Mouse (Mus musculus) cerebellum, adult 8-10 months (tissue): ENCODE results near the gene Foxi3.

Experiments
- DNase-seq: peaks from one replicate; pipeline ENCODE4 v3.0.0; 2022

Gene Foxi3

DNA sequence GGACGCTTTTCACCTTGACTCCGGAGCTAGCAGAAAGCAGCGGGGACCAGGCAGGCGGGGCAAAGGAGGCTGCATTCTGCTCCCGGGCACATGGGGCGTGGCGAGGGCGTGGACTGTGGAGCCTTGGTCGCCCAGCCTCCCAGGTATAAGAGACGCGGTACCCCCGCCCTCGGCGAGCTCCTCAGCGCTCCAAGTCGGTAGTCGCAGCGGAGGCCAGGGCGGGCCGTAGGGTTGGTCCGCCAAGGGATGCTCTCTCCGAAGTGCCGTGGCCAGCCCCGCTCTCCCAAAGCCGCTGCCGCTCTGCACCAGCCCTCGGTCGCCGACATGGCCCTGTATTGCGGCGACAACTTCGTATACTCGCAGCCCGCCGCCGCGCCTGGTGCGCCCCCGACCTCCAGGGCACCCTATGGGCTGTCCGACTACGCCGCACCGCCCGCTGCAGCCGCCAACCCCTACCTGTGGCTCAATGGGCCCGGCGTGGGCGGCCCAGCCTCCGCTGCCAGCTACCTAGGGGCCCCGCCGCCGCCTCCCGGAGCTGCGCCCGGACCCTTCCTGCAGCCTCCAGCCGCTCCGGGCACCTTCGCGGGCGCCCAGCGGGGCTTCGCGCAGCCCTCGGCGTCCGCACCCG lies at the start of gene Foxi3:
Gene Foxi3, plus strand, starts transcription at position 247 of the 628 bp plus-strand sequence.
- peak; percentile 7 for DNase-seq

GRCm38 (mm10) chr6:70909572-70909971 lies 46.8 kb upstream of the Foxi3 start:
- no peak for DNase-seq

- no peak for DNase-seq
These were observed 46.0 kb upstream of the Foxi3 start for GRCm38 (mm10) chr6:70910285-70910684.

- peak; percentile 68 for DNase-seq
These were observed 44.5 kb upstream of the Foxi3 start for GRCm38 (mm10) chr6:70911668-70912395.

- DNase-seq: no peak
These were observed 44.0 kb upstream of the Foxi3 start for GRCm38 (mm10) chr6:70912396-70912765.

DNA sequence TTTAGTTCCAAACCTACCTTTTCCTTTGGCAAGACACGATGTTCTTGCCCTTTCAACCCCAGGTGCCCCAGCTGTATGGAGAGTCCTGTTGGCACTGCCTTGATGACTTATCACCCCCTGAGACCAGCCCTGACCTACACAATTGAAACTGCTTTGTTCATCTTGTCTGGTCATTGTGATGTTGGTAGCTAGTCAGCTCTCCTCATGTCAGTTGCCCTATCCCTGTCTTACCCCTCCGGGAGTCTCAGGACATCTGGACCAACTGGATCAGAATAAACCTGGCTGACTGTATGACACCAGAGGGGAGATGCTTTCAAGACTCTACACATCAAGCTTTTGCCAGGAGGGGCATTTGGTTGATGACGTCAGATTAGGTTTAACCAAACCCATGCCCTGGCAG lies 37.5 kb upstream of the Foxi3 start, which contains the start of gene Tex37:
Gene Tex37, minus strand, starts transcription at position 101 of the 400 bp plus-strand sequence.
- DNase-seq: no peak

- peak; percentile 57 for DNase-seq
These were observed 34.9 kb upstream of the Foxi3 start for GRCm38 (mm10) chr6:70921274-70922074.

- DNase-seq: no peak
These were observed 24.5 kb upstream of the Foxi3 start for GRCm38 (mm10) chr6:70931801-70932200.

- DNase-seq: no peak
These were observed 3.1 kb upstream of the Foxi3 start for GRCm38 (mm10) chr6:70953274-70953673.

DNA sequence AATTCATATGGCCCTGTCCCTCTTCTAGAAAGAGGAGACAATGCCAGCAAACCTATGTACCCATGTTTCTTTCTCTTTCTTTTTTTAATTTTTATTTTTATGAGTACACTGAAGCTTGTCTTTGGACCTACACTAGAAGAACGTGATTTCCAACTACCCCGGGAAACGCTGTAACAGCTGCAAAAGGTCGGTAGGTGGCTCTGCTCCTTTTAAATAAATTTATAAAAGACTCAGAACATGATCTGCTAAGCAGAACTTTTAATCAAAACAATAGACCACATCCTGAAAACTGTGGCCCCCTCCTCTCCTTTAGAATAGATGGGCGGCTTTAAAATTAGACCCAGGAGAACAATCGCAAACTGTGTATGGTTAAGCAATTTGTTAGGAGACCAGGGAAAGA lies 2.3 kb upstream of the Foxi3 start:
- no peak for DNase-seq

GRCm38 (mm10) chr6:70955291-70955800 lies 985 bp upstream of the Foxi3 start:
- peak; percentile 8 for DNase-seq

DNA sequence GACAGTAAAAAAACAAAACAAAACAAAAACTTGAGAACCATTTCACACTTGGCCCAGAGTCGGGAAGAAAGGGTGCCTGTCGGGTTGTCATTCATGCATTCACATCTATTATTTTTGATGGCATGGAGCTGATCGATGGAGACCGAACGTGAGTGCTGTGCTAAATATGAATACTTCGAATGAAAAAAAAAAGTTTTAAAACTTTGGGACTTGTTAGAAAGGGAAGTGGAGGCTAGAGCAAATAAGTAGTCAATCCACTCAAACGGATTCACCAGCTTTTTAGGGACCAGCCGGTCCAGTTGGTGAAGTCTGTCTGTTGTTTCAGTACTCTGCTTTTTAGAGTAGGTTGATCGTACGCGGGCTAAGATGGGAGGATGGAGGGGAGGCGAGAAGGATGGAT lies 490 bp upstream of the Foxi3 start:
- peak; percentile 2 for DNase-seq

DNA sequence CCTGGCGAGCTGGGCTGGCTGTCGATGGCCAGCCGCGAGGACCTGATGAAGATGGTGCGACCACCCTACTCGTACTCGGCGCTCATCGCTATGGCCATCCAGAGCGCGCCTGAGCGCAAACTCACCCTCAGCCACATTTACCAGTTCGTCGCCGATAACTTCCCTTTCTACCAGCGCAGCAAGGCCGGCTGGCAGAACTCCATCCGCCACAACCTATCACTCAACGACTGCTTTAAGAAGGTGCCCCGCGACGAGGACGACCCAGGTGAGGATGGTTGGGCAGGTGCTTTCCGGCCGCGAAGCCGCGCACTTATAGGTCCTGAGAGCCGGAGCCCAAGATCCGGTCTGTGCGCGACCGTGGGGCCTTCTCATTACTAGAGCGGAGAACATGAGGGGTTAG lies 605 bp downstream of the Foxi3 start:
- DNase-seq: no peak

DNA sequence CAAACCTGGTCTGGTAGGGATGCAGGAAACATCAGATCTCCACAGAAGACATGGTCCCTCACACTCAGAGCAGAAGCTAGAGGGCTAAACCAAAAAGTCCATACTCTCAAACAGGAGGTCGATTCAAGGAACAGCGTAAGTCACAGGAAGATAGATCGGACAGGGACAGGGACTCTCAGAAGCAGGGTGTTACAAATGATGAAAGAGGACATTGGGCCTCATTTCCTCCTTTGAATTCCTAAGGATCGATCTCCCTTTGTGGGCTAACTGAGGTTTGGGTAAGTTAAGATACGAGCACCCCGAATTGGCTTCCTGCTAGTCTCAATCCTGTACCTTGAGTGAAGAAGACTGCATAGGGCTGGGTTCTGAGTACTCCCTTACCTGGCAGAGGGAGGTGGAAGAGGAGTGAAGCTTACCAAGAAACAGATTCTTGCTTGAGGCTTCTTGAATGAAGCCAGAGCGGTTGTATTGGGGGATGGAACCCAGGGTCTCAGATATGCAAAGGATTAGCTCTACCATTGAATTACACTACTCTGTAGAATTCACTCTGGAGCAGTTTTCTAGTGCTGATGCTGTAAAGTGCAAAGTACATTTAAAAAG lies 1.1 kb downstream of the Foxi3 start:
- no peak for DNase-seq

DNA sequence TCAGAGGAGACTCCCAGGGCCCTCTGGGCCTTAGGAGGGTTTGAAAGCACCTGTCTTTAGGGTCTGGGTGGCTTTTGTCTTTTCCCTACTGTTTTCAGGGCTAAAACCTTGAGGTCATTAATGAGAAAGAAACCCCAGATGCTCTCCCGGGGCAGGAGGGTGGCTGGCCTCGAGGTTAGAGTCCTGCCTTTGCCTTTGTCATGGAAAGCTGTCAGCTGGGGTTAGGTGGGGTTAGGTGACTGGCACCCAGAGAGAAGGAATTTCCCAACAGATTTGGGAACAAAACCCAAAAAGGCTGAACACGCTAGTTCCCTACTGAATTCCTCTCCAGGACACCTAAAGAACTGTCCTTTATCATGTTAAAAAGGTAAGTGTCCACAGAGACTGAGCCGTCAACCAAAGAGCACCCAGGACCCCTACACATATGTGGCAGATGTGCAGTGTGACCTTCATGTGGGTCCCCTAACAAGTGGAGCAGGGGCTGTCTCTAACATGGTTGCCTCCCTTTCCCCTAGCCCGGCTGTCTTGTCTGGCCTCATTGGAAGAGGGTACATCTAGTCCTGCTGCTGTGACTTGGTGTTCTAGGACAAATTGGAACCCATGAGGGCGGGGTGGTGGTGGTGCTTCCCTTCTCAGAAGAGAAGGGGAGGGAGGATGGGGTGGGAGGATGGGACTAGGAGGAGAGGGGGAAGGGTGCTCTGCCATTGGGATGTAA lies 7.9 kb downstream of the Foxi3 start:
- no peak for DNase-seq

DNA sequence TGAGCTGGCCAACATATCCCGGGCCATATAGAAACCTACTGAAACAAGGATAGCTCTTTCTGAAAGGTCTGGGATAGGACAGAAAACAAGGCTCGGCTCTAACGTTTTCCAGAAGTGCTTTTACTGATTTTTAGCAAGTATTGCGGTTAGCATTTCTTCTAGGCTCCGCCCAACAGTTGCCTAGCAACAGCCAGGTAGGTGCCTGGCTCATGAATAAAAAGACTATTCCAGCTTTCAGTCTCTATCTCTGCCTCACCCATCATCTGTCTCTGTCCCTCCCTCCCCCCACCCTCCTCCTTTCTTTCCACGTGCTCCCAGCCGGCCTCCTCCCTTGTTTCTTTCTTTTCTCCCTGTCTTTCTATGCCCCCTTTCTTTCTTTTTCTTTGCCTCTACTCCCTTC lies 9.4 kb downstream of the Foxi3 start:
- no peak for DNase-seq

DNA sequence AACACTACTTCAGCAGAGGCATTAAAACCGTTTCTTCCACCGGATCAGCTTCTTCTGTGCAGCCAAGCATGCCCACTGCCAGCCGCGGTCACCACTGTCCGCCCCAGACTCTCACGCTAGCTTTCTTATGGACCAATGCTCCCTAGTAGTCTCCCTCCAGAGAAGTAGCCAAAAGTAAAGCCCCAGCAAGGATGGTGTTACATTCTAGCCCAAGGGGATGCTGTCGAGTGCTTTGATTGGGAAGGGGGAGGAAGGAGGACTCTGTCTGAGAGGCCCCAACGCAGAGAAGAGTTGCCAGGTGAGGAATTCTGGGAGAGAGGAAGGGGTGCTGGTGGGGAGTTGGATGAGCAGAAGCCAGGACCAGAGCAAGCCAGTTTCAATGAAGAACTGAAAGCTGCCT lies 11.1 kb downstream of the Foxi3 start:
- DNase-seq: no peak

DNA sequence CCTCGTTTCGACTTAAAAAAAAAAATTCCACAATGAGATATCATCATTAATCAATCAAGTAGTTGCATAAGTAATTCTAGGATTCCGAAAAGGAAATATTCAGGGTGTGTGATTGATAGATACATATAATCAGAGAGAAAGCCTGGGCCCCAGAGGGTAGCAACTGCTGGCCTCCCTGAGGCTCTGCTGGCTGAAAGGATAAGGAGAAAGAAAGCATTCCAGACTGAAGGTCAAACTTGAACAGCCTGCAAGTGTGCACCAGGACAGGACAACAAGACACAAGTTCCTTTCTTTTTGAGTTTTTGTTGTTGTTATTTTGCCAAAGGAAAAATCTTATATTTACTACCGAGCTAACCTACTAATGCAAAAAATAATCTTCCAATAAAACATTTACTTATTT lies 12.0 kb downstream of the Foxi3 start:
- no peak for DNase-seq

GRCm38 (mm10) chr6:70973066-70973465 lies 16.7 kb downstream of the Foxi3 start:
- no peak for DNase-seq

DNA sequence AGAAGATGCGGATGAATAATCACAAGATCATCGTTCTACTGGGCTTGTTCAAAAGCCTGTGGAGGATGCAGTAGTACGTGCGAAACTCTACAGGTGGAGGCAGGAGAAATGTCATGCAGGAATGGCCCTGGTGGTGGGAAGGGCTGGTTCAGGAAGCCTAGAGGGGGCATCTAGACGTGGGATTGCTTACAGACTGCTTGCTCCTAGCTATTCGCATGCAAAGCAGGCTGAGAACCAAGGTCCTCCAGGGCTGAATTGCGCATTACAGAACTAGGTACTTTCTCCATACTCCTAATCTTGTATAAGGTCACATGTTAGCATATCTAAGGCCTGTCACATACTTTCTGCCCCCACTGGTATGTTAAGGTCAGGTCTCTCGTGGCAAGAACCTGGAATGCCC lies 24.7 kb downstream of the Foxi3 start:
- DNase-seq: no peak

- no peak for DNase-seq
These were observed 26.1 kb downstream of the Foxi3 start for GRCm38 (mm10) chr6:70982416-70982815.

- no peak for DNase-seq
These were observed 30.4 kb downstream of the Foxi3 start for GRCm38 (mm10) chr6:70986683-70987082.
